Mouse (Mus musculus) Muller cell, postnatal 12 days (primary cell): ENCODE results near the gene Cd44.

ENCODE experiments used
- DNase-seq: peaks from one replicate; pipeline ENCODE4 v3.0.0-alpha.2; 2015; ENCODE audit errors: inconsistent ontology term

Gene Cd44

DNA sequence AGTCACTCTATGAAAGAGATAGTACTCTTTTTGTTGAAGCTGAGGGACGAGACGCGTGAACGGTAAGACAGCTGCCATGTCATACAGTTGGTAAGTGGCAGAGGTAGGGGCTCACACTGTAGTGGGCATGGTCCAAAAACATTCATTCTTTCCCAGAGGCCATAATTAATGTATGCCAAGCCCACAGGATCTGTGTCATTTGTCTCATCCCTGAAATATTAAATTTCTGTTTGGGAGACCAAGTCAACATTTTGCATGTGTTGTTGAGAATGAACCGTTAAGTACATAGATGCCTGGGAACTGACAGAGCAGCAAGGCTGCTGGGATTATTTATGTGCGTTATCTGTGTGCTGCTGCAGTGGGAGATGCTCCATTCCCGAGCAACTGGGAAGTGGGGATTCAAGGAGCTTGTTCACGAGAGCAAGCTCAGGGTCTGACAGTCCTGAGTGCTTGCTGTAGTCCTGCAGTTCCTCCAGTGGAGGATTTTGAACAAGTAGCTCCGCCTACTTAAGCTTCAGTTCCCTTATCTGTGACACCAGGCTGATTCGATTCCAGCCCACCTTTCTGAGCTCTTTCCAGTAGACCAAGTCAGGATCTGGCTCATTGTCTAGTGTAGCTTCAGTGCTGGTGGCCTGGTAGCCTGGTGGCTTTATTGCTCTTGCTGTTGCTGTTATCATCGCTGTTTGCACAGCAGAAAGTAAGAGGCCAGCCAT lies 12.5 kb upstream of the Cd44 start:
- no peak for DNase-seq

DNA sequence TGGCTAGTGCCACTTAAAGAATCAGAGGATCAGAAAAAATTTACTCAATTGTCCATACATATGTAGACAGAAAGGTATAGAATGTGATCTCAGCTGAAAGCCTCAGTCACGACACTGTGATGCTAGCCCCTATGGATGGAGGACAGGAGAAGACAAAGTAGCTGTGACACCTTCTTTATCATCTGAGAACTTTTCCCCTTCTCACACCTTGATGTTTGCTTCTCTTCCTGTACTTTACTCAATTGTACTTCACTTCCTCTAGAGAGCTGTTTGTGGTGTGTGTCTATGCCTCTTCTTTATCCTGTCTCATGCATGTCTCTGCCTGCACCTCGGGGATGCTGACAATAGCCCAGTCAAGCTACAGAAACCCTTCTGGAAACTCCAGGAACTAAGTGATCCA lies 11.5 kb upstream of the Cd44 start:
- no peak for DNase-seq

DNA sequence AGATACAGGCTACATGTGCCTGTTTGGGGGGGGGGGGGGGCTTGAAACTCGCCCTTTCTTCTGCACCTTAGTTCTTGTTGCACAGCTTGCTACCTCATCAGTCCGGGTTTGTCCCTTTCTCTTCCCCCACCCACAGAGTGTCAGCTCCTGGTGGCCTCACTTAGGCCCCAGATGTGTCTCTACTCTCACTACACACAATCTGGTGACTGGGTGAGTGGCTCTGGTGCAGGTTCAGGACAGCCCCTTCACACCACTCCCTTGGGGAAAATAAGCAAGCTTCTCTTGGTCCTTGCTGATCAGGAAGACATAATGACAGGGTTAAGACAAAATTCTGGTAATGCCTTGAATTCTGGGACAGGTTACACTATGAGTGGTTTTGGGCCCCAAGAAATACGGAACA lies 11.0 kb upstream of the Cd44 start:
- no peak for DNase-seq

DNA sequence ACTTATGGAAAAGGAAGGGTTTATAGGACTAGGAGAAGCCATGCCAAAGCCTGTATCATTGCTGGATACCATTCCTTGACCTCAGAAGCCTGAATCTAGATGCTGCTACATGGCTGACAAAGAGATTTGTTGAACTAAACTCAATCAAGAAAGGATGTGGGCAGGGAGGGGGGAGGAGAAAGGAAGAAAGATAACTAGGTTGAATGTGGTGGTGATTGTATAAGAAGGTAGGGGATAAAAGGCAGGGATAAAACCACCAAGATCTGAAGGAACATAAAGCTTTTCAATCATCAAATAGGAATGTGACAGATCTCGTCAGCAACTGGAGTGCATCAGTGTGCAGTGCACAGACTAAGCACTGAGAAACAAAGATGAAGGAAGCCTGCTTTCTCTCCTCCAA lies 7.9 kb upstream of the Cd44 start:
- DNase-seq = no peak

DNA sequence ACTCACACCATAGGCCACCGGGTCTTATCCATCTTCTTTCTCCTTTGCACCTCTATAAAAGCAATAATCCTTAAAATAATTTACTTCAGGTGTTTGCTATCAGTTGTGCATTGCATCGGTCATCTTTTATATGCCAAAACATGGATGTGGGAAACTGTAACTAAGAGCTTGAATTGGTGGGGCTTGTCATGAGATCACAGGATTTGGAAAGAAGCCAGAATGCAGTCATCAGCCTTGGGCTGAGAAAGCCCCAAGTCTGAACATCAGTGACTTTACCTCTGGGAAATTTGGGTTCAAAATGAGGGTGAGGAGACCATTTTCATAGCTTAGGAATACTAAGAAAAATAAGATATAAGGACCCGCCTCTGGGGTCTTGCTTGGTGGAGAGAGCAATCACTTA lies 4.1 kb upstream of the Cd44 start:
- no peak for DNase-seq

DNA sequence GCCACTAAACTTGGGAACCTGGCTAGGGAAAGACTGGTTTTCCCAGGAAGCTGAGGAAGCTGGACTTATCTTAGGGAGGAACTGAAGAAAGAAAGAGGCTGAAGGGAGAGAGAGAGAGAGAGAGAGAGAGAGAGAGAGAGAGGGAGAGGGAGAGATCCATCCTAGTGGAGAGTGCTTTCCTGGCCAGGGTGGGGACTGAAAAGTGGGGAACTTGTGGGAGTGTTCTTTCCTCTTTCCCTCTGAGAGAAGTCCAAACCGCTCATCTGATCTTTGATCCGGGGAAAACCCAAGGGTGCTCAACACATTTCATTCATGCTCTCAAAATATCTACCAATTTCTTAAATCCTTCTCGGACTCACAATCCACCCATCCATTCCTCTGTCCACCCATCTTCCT lies 361 bp upstream of the Cd44 start:
- no peak for DNase-seq

DNA sequence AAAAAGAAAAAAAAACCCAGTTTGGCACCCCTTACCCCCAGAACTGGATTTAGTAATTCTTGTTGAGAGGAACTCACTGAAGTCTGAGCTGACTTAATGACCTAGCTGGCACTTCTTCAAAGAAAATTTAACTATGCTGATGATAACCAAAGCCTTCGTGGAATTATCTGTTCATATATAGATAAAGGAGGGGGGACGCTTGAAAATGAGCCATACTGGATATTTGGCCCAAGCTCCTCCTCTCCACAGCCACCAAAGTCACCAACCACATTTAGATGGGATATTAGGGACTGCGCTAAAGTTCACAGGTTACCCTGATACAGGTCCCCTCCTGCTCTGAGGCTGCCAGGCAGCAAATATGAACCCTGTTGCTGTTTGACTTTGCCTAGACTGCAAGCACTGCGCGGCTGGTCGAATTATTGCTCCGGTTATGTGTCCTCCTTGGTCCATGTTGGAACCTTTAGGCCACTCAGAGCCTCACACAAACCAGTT lies 1.2 kb downstream of the Cd44 start:
- no peak for DNase-seq

DNA sequence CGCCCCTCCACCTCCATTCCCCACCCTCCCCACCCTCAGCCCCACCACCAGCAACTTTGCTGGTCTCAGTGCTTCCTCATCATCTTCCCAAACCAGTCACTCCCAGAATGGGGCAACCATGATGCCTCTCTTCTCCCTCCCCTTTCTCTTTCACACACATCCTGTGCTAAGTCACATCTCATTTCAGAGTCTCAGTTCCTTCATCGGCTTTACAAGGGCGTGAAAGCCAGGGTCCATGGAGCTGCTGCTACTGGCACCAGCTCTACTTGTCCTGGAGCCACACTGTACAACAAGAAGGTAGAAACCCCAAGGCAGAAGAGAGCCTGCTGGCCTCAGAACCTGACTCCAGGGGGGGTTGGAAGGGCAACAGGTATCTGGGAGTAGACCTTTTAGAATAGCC lies 2.2 kb downstream of the Cd44 start:
- no peak for DNase-seq

DNA sequence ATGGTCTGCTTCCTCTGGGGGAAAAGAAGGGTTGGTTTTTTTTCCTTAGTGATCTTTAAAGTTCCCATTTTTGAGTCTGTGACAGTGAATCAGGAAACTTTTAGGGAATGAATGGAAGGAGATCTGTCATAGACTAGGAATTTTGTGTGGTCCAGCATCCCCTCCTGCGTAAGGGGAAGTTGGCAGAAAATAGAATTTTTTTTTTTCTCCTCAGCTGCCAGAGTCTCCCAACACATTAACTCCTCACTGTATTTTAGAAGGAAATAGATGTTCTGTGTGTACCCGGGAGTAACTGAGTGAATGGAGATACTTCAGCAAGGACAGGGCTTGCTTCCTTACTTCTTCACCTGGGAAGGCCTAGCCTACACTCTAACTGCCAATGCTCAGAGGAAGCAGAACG lies 2.9 kb downstream of the Cd44 start:
- DNase-seq = peak; percentile 69

DNA sequence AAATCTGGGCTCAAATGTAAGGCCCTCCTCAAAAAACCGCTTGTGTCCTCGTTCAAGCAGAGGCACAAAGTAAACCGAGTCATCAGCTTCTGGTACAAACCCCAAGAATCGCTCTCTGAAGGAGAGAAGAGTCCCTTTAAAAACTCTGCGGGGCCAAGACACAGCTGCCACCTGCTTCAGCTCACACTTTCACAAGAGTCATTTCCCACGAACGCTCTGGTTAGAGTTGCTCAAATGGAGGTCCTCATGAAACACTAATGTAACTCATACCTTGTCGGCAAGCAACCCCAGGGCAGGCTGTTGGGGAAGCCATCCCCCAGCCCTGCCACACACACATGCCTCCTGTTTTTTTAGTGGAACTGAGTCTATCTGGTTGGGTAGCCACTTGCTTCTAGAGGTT lies 5.3 kb downstream of the Cd44 start:
- no peak for DNase-seq

DNA sequence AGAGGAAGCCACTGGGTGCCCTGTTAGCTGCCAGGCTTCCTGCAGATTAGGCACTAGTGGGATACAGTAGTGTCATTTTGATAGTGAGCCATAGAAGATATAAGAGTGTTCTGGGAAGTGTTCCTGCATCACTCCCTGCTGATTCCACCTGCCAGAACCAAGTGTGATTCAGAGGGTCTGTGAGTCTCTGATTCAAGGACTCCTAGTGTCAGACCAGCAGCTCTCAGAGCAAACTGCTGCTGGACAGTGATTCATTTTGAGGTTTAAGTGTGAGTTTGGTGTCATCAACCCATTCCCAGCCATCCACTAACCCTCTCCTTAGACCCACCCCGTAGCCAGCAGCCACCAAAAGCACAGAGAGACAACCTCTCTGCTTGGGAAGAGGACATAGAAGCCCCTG lies 6.3 kb downstream of the Cd44 start:
- no peak for DNase-seq

DNA sequence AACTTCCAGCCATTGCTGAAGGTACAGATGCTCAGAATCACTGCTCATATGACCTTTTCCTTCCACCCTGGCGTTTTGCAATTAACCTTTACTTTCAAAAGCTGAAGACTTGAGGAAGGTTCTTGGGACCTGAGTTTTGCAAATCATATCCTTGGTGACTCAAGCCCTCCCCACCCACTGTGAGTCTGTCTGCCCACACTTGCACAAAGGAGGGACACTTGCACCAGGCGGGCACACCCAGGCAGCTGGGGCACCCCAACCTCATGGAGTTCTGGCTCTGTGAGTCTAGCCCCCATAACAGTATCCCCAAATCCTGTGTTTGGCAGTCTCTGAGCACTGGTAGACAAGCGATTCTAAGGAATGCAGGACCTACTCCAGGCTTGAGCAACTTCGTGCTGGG lies 6.7 kb downstream of the Cd44 start:
- no peak for DNase-seq

DNA sequence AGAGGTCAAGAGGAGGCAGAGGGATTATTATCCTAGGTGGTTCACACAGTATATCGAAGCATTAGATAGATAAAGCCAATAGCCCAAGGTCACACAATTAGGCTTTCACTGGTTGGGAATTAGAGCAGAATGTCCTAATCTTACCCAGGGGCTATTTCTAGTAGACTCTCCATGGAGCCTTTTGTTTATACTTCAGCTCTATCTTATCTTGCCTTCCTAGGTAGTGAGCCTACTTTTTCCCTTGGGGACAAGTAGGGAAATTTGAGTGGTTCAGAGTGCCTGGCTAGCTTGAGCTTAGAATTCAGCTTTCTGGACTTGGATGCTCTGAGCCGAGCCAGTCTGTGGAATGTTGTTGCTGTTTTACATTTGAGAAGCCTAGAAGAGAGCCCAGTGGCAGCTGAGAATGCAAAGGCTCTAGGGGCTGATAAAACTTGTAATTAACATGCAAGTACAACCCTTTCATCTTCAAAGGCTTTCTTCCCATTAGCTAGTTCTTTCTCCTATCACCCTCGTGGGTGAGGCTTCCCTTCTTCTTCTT lies 12.7 kb downstream of the Cd44 start:
- DNase-seq = no peak

DNA sequence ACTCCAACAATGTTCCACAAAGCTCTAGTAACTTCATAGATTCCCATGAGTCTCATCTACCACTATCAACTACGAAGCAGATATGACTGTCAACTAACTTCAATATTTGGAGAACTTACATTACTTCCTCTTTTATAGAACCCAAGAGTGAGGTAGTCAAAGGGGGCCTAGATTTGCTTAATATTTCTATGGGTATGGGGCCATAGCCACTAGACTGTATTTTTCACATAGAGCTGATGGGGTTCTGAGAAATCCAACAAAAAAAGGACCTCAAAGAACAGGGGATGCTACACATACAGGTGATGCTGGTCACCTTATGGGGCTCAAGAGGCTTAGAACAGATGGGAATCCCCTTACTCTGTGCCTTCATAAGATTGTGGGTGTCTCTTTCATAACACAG lies 14.3 kb downstream of the Cd44 start:
- DNase-seq = no peak

DNA sequence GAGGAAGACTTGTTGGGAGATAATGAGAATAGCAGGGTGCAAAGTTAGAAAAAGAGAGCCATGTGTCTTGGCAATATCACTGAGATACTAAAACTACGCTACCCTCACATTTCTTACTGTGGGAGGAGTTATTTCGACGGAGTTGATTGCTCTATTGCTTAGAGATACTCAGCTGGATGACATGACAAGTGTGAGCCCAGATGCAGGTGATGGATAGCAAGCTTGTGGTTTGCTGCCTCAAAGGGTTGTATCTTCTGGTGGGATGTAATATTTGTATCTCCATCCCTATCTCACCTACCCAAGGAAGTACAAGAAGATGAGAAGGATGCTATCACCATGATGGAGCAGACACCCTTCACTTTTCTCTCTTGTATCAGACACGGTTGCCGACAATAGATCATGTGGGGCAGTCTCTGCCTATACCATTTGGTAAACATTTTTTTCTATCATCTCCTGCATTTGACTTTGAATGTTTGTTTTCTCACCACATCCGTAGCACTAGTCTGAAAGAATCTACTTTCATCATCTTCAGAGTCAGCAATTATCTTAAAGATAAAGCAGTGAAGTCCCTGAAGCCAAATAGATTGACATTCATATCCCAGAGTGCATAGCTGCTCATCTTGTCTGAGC lies 15.0 kb downstream of the Cd44 start:
- no peak for DNase-seq

DNA sequence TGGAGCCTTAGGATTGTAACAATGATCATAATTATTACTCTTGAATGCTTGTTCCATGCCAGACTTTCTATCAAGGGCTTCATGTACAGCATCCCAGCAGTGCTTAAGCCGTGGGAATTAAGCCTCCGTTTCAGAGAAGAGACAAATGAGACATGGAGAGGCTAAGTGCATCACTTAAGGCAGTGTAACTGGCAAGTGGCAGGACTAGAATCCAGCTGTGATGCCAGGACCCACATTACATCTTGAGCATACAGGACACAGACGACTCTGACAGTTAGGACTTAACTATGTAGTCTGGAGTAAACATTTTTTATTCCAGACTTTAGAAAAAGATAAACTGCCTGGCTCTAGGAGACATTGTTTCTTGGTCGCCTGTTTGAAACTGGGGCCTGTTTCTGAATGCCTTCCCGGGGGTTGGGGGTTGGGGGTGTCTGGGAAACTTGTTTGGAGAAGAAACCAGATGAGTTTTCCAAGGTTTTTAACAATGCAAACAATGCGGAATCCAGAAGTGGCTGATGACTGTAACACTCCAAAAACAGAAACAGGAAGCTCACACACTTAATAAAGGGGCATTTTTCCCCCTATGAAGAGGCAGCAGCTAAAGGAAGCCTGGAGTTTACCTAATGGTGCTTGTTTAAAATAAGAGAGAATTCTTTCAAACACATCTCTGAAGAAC lies 18.7 kb downstream of the Cd44 start:
- DNase-seq = peak; percentile 39

DNA sequence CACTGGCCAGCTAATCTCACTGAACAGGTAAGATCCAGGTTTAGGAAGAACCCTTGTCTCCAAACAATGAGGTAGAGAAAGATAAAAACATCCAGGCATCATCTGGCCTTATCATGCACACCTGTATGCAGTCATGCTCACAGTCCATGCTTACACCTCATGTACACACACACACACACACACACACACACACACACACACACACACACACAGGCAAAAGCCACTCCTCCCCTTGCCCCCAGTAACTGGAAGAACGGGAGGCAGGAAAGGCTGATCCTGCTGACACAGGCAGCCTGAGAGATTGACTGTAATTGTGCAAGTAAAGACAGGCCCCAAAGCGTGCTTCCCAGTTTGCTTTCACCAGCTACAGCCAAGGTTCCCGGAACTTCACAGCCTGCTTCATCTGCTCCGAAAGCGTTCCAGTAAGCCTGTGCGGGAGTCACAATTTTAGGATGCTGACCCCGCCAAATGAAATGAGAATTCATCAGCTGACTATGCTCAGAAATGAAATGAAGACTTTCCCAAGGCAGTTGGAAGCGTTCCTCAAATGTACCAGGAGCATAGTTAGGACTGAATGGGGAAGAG lies 19.4 kb downstream of the Cd44 start:
- DNase-seq = peak; percentile 35

DNA sequence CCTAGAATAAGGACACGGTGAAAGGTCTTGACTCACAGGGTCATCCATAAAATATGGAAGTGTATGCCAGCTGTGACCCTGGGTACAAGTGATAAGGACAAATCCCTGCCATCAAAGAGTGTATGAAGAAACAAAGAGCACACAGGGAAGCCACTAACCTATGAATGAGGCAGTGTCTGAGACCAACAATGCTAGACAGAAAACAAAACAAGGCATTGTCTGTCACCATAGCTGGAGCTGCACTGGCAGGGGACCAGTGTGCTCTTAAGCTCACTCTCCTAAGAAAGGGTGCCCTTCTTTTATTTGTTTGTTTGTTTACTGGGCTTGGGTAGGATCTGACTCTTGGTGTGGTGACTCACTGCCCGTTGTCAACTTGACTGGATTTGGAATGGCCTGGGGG lies 23.0 kb downstream of the Cd44 start:
- peak; percentile 61 for DNase-seq

DNA sequence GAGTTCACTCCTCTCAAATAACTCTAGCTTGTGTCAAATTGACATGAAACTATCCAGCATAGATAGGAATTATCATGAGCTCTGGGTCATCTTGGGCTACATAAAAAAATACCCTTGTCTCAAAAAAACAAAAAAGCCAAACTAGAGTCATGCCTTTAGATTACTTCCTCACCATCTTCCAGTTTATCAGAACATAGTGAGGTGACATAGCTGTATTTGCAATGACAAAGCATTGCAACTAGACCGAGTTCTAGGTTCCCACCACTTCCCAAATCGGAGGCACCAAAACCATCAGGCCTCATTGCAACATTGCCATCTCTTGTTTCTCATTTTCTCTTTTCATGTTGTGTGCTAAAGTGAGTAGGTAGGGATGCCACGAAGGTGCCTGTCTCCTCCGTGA lies 24.0 kb downstream of the Cd44 start:
- no peak for DNase-seq

DNA sequence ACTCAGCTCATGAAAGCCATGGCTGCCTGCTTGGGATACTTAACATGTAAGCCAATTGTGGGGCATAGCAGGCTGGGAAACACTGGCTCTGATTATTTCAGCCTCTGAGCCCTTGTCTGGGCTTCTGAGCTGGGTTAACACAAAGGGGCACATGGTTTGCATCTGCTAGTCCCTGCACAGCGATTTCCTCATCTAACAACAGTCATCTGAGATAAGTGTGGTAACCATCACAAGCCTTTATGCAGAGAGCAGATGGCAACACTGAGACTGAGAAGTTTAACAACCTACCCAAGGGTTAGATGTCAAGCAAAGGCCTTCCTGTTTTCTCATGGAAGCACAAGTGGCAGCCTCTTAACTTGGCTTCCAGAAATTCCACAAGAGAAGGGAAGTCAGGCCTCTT lies 25.3 kb downstream of the Cd44 start:
- no peak for DNase-seq

DNA sequence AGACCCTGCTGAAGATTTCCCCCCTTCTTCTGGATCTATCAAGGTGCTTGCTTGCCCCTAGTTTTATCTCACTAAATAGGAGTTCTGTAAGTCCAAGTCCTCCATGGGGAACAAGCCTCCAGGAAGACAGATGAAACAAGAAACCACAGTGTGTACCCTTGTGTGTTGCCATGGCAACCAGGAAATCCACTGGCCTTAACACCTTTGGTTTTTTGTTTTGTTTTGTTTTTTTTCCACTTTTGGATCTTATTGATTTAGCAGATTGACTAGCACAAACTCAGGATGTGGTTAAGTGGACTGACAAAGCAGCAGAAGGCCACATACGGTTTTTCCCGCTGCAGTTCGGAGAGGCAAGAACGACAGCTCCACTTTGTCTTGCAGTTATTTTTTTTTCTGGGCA lies 27.6 kb downstream of the Cd44 start:
- DNase-seq = peak; percentile 80

DNA sequence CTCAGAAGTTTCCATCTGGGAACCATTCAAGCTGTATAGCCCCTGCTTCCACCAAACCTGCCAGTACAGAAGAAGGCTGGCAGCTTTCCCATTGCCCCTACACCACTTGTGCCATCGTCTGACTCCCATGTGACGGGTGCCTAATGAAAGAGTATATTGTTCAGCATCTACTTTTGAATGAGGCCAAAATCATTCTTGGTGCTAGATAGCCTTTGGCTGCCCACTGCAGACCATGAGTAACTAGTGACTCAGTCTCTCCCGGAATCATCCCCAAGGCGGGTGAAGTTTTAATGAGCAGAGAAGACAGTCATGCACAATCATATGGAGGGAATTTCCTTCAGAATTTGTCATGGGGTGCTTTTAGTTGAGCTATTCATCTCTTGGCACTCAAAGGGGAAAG lies 28.3 kb downstream of the Cd44 start:
- DNase-seq = peak; percentile 90

DNA sequence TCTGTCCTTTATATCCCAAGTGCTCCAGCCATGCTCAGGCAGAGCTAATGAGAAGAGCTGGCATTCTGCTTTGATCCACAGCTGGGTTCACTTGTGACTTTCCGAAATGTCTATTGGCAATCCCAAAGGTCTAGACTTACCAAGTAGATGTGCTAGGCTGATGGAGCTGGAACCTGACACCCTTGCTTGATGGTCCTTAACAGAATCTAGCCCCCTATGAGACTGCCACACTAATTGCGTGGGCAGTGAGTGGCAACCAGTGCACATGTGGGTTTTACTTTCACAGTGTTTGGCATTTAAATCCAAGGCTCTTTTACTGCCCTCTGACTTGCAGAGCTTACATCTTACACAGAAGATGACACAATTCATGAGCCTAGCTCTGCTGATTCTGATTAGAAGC lies 29.0 kb downstream of the Cd44 start:
- no peak for DNase-seq
